Mouse (Mus musculus) liver, embryonic 11.5 days (tissue): ENCODE measurements at regions not wholly inside any gene's neighbourhood (a gene's known extent, or its start where the extent isn't known, plus 50 kb on each side); places are given as distances from the start of the nearest gene placed in this dataset.

Source experiments
- ATAC-seq: fragments of 200-750 bp; cut with Nextera tagmentation; replicated peaks from 2 replicates; pipeline ENCODE4 v1.8.0; 2017; ENCODE audit warnings: moderate number of reproducible peaks, mild to moderate bottlenecking, moderate TSS enrichment, moderate library complexity; ENCODE audit not compliant: low FRiP score
- DNase-seq: peaks from one replicate; pipeline ENCODE4 v3.0.0-alpha.2; 2017; ENCODE audit warnings: low spot score
- H3K27ac ChIP-seq: fragments of 300-500 bp; sonication (generic); 2 replicates; pipeline ENCODE4 v1.5.1; 2014; ENCODE audit warnings: mild to moderate bottlenecking, low read depth, low read length, control low read depth
- H3K27me3 ChIP-seq: fragments of 300-500 bp; sonication (generic); replicated peaks from 2 replicates; pipeline ENCODE4 v1.6.1; 2014; ENCODE audit warnings: low read length, mixed read lengths; ENCODE audit not compliant: control insufficient read depth, insufficient read depth
- H3K36me3 ChIP-seq: fragments of 300-500 bp; sonication (generic); 2 replicates; pipeline ENCODE4 v1.6.1; 2014; ENCODE audit warnings: mild to moderate bottlenecking, low read length, moderate library complexity, mixed read lengths; ENCODE audit not compliant: control insufficient read depth, insufficient read depth
- H3K4me1 ChIP-seq: fragments of 300-500 bp; sonication (generic); replicated peaks from 2 replicates; pipeline ENCODE4 v1.6.1; 2014; ENCODE audit warnings: low read length, mixed read lengths; ENCODE audit not compliant: control insufficient read depth, insufficient read depth
- H3K4me2 ChIP-seq: fragments of 300-500 bp; sonication (generic); 2 replicates; pipeline ENCODE4 v1.6.1; 2014; ENCODE audit warnings: mild to moderate bottlenecking, control low read depth, moderate library complexity
- H3K4me3 ChIP-seq: fragments of 300-500 bp; sonication (generic); 2 replicates; pipeline ENCODE4 v1.5.1; 2014; ENCODE audit warnings: low read depth, low read length, control low read depth
- H3K9ac ChIP-seq: fragments of 300-500 bp; sonication (generic); 2 replicates; pipeline ENCODE4 v1.6.1; 2014; ENCODE audit warnings: low read depth, low read length, control low read depth
- H3K9me3 ChIP-seq: fragments of 300-500 bp; sonication (generic); 2 replicates; pipeline ENCODE4 v1.6.1; 2016; ENCODE audit warnings: low read length, inconsistent platforms, mixed read lengths; ENCODE audit not compliant: control insufficient read depth
- WGBS: fragments of 180-500 bp; shearing (Covaris S2); extraction: QIAGEN DNeasy Blood & Tissue Kit; methylation state at CpG from one replicate; pipeline ENCODE4 v1.1.7; 2014; 5-methylcytosine and 5-hydroxymethylcytosine counted together

GRCm38 (mm10) chr8:25428761-25429160 is 604.6 kb upstream of the Adam5 start:
- ATAC-seq (no peak), DNase-seq (no peak)
- Histone ChIP-seq H3K4me2 (no peak overlapping the region), H3K4me3 (no peak overlapping the region), H3K9ac (no peak overlapping the region), H3K9me3 (no peaks in the 10 kb centered on the region), H3K27ac (no peak overlapping the region), H3K27me3 (no peaks in the 10 kb centered on the region), H3K4me1 (peaks cover 8% of the 10 kb centered on the region), H3K36me3 (no peaks in the 10 kb centered on the region)
- 70% methylated on average over 2 of the region's 2 CpGs for WGBS

DNA sequence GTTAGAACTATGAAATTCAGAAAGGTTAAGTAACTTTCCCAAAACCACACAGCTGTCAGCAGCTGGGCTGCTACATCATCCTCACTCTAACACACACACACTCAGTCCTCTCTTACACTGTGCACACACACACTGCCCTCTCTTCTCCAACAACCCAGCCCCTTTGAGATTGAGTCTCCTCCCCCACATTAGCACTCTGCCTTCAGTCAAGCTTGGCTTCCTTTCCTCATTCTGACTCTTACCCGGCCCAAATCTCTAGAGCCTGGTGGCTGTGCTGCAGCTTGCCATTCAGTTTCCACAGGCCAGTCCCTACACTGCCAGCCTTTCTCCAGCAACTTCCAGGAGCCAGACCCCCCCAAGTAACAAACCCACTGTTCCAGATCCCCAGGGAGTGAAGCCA is 602.0 kb upstream of the Adam5 start:
- Histone ChIP-seq H3K4me2 (no peak overlapping the region), H3K9ac (no peak overlapping the region), H3K27me3 (no peaks in the 10 kb centered on the region), H3K4me3 (no peak overlapping the region), H3K27ac (no peak overlapping the region), H3K9me3 (no peaks in the 10 kb centered on the region), H3K36me3 (no peaks in the 10 kb centered on the region), H3K4me1 (peaks cover 8% of the 10 kb centered on the region)
- ATAC-seq (no peak), DNase-seq (no peak)
- 55% methylated on average over 1 of the region's 1 CpGs for WGBS

DNA sequence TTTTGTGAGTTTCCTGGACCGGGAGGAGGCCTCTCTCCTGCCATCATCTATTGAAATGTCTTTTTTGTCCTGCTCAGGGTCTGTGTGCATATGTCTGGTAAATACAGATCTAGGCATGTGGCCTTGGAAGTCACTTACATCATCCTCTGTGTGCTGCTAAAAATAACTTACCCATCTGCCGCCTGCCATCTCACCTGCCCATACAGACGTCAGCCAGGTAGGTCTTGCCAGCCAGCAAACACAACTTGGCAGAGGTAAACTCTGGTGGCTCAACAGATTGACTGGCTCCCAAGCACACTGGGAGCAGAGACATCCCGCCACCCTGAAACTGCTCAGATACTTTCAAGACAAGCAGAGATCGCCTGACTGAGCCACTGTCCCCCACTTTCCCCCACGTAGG is 597.3 kb upstream of the Adam5 start:
- WGBS = 82% methylated on average over 6 of the region's 6 CpGs
- Histone ChIP-seq H3K4me2 (no peak overlapping the region), H3K4me1 (no peaks in the 10 kb centered on the region), H3K9me3 (no peaks in the 10 kb centered on the region), H3K36me3 (no peaks in the 10 kb centered on the region), H3K9ac (no peak overlapping the region), H3K27ac (no peak overlapping the region), H3K27me3 (no peaks in the 10 kb centered on the region), H3K4me3 (no peak overlapping the region)
- ATAC-seq (no peak), DNase-seq (no peak)

DNA sequence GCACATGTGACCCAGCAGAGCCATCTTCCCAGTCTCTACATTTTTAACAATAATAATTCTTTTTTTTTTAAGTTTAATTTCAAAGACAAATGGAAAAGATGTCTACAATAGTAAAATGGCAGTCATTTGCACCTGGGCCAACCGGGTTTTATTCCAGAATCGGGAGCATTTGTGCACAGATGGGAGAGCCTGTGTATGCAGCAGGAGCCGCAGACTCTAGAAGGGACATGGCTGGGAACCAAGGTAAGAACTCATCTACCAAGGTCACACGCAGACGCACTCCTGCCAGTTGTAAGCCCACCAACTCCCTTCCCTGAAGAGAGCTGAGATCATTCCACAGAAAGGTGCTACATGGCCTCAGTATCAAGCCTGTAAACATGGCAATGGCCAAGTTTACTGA is 586.4 kb upstream of the Adam5 start:
- Histone ChIP-seq H3K4me1 (no peaks in the 10 kb centered on the region; the same call in 1 of the 2 replicates), H3K27ac (no peak overlapping the region), H3K9ac (no peak overlapping the region), H3K9me3 (no peaks in the 10 kb centered on the region), H3K4me3 (no peak overlapping the region), H3K27me3 (no peaks in the 10 kb centered on the region), H3K4me2 (no peak overlapping the region), H3K36me3 (no peaks in the 10 kb centered on the region)
- ATAC-seq = no peak
- WGBS = 91% methylated on average over 5 of the region's 5 CpGs
- DNase-seq = no peak

GRCm38 (mm10) chr8:25407862-25408261 is 583.7 kb upstream of the Adam5 start:
- no peaks in the 10 kb centered on the region for H3K36me3 ChIP-seq
- ATAC-seq = no peak
- no peak overlapping the region for H3K9ac ChIP-seq
- 87% methylated on average over 5 of the region's 5 CpGs for WGBS
- H3K4me1 ChIP-seq = no peaks in the 10 kb centered on the region; the same call in 1 of the 2 replicates
- H3K4me2 ChIP-seq = no peak overlapping the region
- no peak overlapping the region for H3K4me3 ChIP-seq
- no peaks in the 10 kb centered on the region for H3K27me3 ChIP-seq
- H3K27ac ChIP-seq = no peak overlapping the region
- no peak for DNase-seq
- H3K9me3 ChIP-seq = no peaks in the 10 kb centered on the region

GRCm38 (mm10) chr8:25392766-25393166 is 568.6 kb upstream of the Adam5 start:
- no peak for ATAC-seq
- Histone ChIP-seq H3K9me3 (no peaks in the 10 kb centered on the region), H3K4me2 (no peak overlapping the region), H3K9ac (no peak overlapping the region), H3K36me3 (no peaks in the 10 kb centered on the region), H3K4me1 (no peaks in the 10 kb centered on the region; the same call in 1 of the 2 replicates), H3K4me3 (no peak overlapping the region), H3K27me3 (no peaks in the 10 kb centered on the region), H3K27ac (no peak overlapping the region)
- WGBS = 37% methylated on average over 6 of the region's 6 CpGs
- DNase-seq = no peak

- 60% methylated on average over 8 of the region's 10 CpGs for WGBS
- Histone ChIP-seq H3K9ac (no peak overlapping the region), H3K4me1 (no peaks in the 10 kb centered on the region; the same call in 1 of the 2 replicates), H3K4me2 (no peak overlapping the region), H3K9me3 (no peaks in the 10 kb centered on the region), H3K4me3 (no peak overlapping the region), H3K27me3 (no peaks in the 10 kb centered on the region), H3K36me3 (no peaks in the 10 kb centered on the region), H3K27ac (no peak overlapping the region)
- no peak for DNase-seq
- no peak for ATAC-seq
These were observed 565.8 kb upstream of the Adam5 start for GRCm38 (mm10) chr8:25389947-25390346.

DNA sequence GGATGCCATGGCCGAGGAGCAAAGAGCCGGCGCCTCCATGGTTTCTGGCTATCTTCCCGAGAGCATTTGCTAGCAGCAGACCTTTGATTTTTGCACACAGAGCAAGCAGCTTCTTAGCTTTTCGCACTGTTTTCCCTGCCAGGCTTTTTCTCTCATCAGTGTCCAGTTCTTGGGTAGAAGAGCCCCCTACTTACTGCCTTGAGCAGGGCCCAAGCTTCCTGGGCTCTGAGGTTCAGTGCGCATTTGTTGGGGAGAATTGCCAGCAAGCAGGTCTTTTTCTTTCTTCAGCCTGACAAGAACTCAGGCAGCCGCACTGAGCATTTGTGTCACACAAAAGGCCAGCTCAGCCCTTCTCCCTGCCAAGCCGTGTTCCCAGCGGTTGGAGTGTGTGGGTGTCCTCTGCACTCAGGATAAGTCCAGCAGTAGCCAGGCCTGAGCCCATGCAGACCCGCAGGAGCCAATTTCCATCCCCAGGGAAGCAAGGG is 565.2 kb upstream of the Adam5 start:
- Histone ChIP-seq H3K4me3 (no peak overlapping the region), H3K9me3 (no peaks in the 10 kb centered on the region), H3K27me3 (no peaks in the 10 kb centered on the region), H3K36me3 (no peaks in the 10 kb centered on the region), H3K27ac (no peak overlapping the region), H3K4me2 (no peak overlapping the region), H3K9ac (no peak overlapping the region), H3K4me1 (no peaks in the 10 kb centered on the region; the same call in 1 of the 2 replicates)
- 60% methylated on average over 10 of the region's 10 CpGs for WGBS
- ATAC-seq = no peak
- no peak for DNase-seq

DNA sequence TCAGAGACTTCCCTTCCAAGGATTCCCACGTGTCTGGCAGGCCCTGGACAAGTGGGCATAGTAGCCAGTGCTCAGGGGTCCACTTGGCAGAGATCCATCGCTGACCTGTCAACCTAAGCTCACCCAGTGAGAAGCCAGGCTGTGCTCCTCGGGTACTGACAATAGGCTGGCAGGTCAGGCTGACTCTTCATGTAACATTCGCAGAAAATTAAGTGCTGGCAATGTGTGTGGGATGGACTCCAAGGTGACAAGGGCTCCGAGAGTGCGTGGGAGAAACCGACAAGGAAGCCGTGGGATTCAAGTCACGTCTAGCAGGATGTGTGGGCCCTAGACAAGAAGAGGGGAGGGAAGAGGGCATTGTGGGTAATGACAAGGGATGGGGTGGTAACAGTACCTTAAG is 564.6 kb upstream of the Adam5 start:
- Histone ChIP-seq H3K9ac (no peak overlapping the region), H3K4me1 (no peaks in the 10 kb centered on the region; the same call in 1 of the 2 replicates), H3K4me3 (no peak overlapping the region), H3K27me3 (no peaks in the 10 kb centered on the region), H3K36me3 (no peaks in the 10 kb centered on the region), H3K27ac (no peak overlapping the region), H3K4me2 (no peak overlapping the region), H3K9me3 (no peaks in the 10 kb centered on the region)
- DNase-seq (no peak), ATAC-seq (no peak)
- 61% methylated on average over 9 of the region's 9 CpGs for WGBS
